Mouse (Mus musculus) gastrocnemius, adult 2 months (tissue): Measurements from ENCODE around the gene Mms22l. TPM values are rescaled to one million over a fixed set of nuclear protein-coding genes. Genes with fewer than 3 reads are reported as not detected.
"Not testable (repeated sequence)": the region's sequence is repeated elsewhere in the genome, so short reads cannot be mapped to it uniquely, and the experiment has no call there.

Experiments used
- DNase-seq: peaks from one replicate; pipeline ENCODE4 v3.0.0; 2022
- H3K27ac ChIP-seq: fragments of 200-600 bp; 2 replicates; pipeline ENCODE4 v1.8.1; 2022; ENCODE audit warnings: mild to moderate bottlenecking
- H3K4me3 ChIP-seq: fragments of 200-600 bp; 2 replicates; pipeline ENCODE4 v1.8.1; 2022; ENCODE audit warnings: mild to moderate bottlenecking, moderate library complexity
- CTCF ChIP-seq: fragments of 200-600 bp; IDR thresholded peaks from 2 replicates; pipeline ENCODE4 v1.8.1; 2022; ENCODE audit warnings: antibody characterized with exemption, mild to moderate bottlenecking, moderate library complexity
- intact Hi-C: fragments of 180-260 bp; cut with DNase I; formaldehyde crosslinking; loops from one replicate; pipeline ENCODE4 v1.15.1; 2025
- long read RNA-seq, 2 experiments: library from polyadenylated mRNA; stranded (forward); transcript quantifications; one replicate each; pipeline ENCODE4 v2.0.0; 2021
- total RNA-seq, 2 experiments: library from RNA; stranded (reverse); gene quantifications; 2 replicates each; pipeline ENCODE4 v1.2.3; 2021

Gene Mms22l
- under 1 TPM in 1 of 2 experiments, not detected in 1; 0.11 TPM for total RNA-seq
- long read RNA-seq, experiment 1: 0 reads
- long read RNA-seq, experiment 2: 0 reads

DNA sequence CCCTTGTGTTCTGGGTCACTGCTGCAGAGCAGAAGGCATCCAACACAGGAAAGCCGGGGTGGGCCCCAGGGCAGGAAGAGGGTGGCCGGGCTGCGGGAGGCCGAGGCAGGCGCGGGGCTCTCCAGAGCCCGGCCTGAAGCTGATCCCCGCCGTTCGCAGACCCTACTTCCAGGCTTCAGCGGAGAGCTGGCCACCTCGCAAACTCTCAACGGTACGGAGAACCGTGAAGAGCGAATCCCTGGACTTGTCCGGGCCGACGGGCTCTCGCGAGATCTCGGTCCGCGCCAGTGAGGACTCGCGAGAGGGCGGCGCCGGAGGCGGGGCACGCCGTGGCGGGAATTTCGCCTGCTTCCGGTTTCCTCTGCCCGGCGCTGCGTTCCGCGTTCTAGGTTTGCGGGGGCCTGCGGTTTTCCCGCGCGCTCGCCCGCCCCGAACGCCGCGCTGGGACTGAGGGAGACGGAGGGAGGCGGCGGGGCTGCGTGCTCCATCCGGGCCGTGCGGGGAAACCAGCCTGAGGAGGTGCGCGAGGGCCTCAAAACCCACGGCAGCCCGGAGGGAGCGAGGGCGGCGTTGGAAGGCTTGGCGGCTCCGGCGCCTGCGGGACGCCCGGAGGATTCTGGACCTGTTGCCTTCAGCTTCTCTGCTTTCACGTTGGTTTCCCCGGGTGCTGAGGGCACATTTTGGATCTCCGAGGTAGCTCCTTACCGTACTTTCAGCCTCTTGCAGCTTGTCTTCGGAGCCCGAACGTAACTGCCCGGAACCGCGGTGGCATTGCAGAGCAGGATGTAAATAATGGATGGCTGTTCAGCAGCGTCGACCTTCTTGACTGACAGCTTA lies at the start of gene Mms22l:
Gene Mms22l, plus strand, starts transcription at position 336 of the 837 bp plus-strand sequence.
- no peak for TF ChIP-seq CTCF
- intact Hi-C loops: loop anchor here (10.0 kb wide), 1 partner anchor 398 kb away; the partner anchor contains the start of gene Ndufaf4
- H3K27ac ChIP-seq: peak within 1 kb of the TSS; percentile 93
- DNase-seq: peak; percentile 97
- H3K4me3 ChIP-seq: peak within 1 kb of the TSS; percentile 95

GRCm38 (mm10) chr4:24484046-24484445 lies 12.2 kb upstream of the Mms22l start:
- DNase-seq, intact Hi-C loops, H3K27ac ChIP-seq, H3K4me3 ChIP-seq: not testable (repeated sequence)

- intact Hi-C loops: loop anchor here (10.0 kb wide), 1 partner anchor 398 kb away; the partner anchor contains the start of gene Ndufaf4
- no peak overlapping the region for H3K27ac ChIP-seq
- no peak for DNase-seq
These were observed 685 bp downstream of the Mms22l start for GRCm38 (mm10) chr4:24496953-24497319.

GRCm38 (mm10) chr4:24509195-24509594 lies 12.9 kb downstream of the Mms22l start:
- Histone ChIP-seq H3K27ac (no peak overlapping the region), H3K4me3 (no peak overlapping the region)
- intact Hi-C loops: no loop called here
- DNase-seq: no peak
- no peak for TF ChIP-seq CTCF

More at GRCm38 (mm10) chr4:24496953-24497319, 685 bp downstream of the Mms22l start:
- no peak for TF ChIP-seq CTCF
- peak overlapping the region; percentile 95 for H3K4me3 ChIP-seq

DNA sequence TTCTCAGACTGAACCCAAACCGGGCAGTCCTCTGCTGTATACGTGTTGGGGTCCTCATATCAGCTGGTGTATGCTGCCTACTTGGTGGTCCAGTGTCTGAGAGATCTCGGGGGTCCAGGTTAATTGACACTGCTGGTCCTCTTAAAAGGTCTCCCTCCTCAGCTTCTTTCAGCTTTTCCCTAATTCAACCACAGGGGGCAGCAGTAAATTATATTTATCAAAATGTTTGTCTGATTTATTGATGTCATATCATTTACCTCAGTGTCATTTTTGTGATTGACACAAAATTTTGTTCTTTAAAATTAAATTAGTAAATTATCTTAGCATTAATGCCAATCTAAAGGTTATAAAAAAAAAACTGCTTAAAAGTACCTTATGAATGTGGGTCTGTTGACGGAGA lies 40.7 kb downstream of the Mms22l start:
- TF ChIP-seq CTCF: no peak
- Histone ChIP-seq H3K4me3 (no peak overlapping the region), H3K27ac (no peak overlapping the region)
- DNase-seq: no peak
- intact Hi-C loops: no loop called here

GRCm38 (mm10) chr4:24543421-24543820 lies 47.2 kb downstream of the Mms22l start:
- H3K27ac ChIP-seq: no peak overlapping the region
- TF ChIP-seq CTCF: no peak
- no peak for DNase-seq
- intact Hi-C loops: no loop called here
- H3K4me3 ChIP-seq: no peak overlapping the region

GRCm38 (mm10) chr4:24544677-24545151 lies 48.5 kb downstream of the Mms22l start:
- Histone ChIP-seq H3K4me3 (peak overlapping the region; percentile 28), H3K27ac (no peak overlapping the region)
- no peak for DNase-seq
- TF ChIP-seq CTCF: peak; percentile 47
- intact Hi-C loops: no loop called here

GRCm38 (mm10) chr4:24556116-24556820 lies 60.0 kb downstream of the Mms22l start:
- Histone ChIP-seq H3K27ac (no peak overlapping the region), H3K4me3 (no peak overlapping the region)
- DNase-seq: no peak
- intact Hi-C loops: no loop called here
- TF ChIP-seq CTCF: no peak

DNA sequence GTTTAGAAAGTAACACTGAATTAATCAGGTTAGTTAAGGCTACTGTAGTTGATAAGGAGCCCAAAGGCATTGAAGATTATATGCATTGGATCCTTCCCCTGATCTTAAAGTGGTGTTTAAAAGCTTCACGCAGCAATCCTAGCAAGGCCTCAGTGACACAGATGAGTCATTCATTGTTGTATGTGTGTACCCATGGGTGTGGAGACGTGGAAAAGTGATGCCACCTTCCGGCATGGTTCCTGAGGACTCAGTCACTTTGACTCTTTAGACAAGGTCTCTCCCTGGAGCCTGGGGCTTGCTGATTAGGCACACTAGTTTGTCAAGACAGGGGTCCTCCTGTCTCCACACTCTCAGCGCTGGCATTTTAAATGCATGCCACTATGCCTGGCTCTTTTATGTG lies 60.9 kb downstream of the Mms22l start:
- no peak for TF ChIP-seq CTCF
- intact Hi-C loops: no loop called here
- DNase-seq: no peak

DNA sequence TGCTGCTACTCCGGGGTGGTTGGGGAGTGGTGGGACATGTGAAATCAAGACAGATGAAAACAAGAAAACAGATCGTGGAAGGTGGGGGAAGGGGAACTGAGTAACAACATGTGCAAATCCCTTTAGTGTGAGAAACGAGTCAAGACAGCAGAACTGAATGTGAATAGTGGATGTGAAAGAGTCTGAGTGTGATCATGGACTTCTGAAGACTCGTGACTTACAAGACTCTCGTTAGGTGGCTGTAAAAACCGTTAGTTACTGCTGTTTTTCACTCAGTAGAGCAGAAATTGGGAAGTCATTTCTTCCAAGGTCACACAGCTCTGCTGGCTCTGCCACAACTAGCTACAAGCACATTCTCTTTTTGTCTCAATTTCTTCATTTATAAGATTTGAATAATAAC lies 71.8 kb downstream of the Mms22l start:
- DNase-seq: no peak
- intact Hi-C loops: no loop called here
- TF ChIP-seq CTCF: no peak
- Histone ChIP-seq H3K4me3 (no peak overlapping the region), H3K27ac (no peak overlapping the region)

More for the DNA sequence above, 60.9 kb downstream of the Mms22l start:
- no peak overlapping the region for H3K4me3 ChIP-seq
- no peak overlapping the region for H3K27ac ChIP-seq

- no peak for DNase-seq
- H3K27ac ChIP-seq: no peak overlapping the region
- intact Hi-C loops: no loop called here
- H3K4me3 ChIP-seq: no peak overlapping the region
- no peak for TF ChIP-seq CTCF
These were observed 72.8 kb downstream of the Mms22l start for GRCm38 (mm10) chr4:24568989-24569556.

DNA sequence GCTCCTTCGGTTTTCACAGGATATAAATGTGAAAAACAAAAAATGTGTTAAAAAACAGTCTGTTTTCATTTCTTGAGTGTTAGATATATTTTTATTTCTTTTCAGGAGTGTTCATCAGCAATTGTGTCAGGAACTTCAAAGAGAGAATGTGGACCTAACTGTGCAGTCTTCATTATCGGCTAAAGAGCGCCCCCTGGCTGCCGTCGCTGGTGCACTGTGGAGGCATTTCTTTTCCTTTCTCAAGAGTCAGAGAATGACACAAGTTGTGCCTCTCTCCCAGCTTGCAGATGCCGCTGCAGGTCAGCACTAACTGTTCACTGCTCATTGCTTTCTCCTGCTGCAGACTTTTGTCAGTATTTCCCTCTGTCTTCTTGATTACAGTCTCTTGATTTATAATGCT lies 78.0 kb downstream of the Mms22l start:
- peak; percentile 99 for TF ChIP-seq CTCF
- peak; percentile 76 for DNase-seq
- H3K27ac ChIP-seq: no peak overlapping the region
- intact Hi-C loops: loop anchor here (5.0 kb wide), 1 partner anchor 327 kb away; no protein-coding TSS in a partner anchor
- H3K4me3 ChIP-seq: no peak overlapping the region

- Histone ChIP-seq H3K4me3 (no peak overlapping the region), H3K27ac (no peak overlapping the region)
- no peak for TF ChIP-seq CTCF
- intact Hi-C loops: no loop called here
- DNase-seq: no peak
These were observed 81.3 kb downstream of the Mms22l start for GRCm38 (mm10) chr4:24577594-24577993.
